Mouse (Mus musculus) spleen, embryonic (tissue): Measurements from ENCODE around the gene Timeless.

Source experiments
- CTCF ChIA-PET: fragments of 350-600 bp; sonication (Branson Sonifier 250); formaldehyde crosslinking; loops from one replicate; lab custom pipeline; 2022; lab: Charles Lee

The Timeless gene

GRCm38 (mm10) chr10:128283604-128284579 is 52.0 kb downstream of the Timeless start:
- CTCF ChIA-PET, result interaction anchor here (0.9 to 1.1 kb wide), 3 partner anchors 26 to 70 kb away, joined by 3 to 4 read pairs (median 3); no protein-coding TSS in a partner anchor

DNA sequence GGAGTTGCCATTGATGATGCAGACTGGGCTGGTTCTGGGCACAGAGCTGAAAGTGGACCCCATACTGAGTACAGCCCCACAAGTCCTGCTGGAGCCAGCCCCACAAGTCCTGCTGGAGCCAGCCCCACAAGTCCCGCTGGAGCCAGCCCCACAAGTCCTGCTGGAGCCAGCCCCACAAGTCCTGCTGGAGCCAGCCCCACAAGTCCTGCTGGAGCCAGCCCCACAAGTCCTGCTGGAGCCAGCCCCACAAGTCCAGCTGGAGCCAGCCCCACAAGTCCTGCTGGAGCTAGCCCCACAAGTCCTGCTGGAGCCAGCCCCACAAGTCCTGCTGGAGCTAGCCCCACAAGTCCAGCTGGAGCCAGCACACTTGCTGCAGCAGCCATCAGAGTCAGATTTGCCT is 58.7 kb downstream of the Timeless start:
- CTCF ChIA-PET, result interaction anchor here (0.5 kb wide), 1 partner anchor 215 kb away, joined by 3 read pairs; no protein-coding TSS in a partner anchor

GRCm38 (mm10) chr10:128296370-128297090 is 64.7 kb downstream of the Timeless start:
- CTCF ChIA-PET, result no interaction called here

DNA sequence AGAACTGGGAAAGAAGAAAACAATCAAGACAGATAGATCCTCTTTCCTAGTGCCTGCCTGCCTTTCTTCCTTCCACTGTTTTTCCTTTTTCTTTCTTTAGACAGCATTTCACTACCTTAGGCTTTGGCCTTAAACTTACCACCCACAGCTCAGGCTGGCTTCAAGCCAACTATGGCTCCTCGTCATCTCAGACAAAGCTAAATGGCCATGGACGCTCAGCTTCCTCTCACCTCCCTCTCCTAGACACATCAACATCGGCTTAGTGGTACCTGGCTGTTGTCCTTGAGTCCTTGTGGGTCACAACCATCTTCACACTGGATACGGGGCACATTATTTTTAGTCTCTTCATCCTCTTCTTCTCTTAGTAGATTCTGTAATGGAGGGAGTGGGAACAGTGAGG is 65.4 kb downstream of the Timeless start:
- CTCF ChIA-PET, result no interaction called here

GRCm38 (mm10) chr10:128297622-128298021 is 65.8 kb downstream of the Timeless start:
- CTCF ChIA-PET, result no interaction called here

- CTCF ChIA-PET, result interaction anchor here (0.6 kb wide), 1 partner anchor 157 kb away, joined by 3 read pairs; no protein-coding TSS in a partner anchor
These were observed 66.4 kb downstream of the Timeless start for GRCm38 (mm10) chr10:128298243-128298642.

GRCm38 (mm10) chr10:128298702-128299171 is 66.9 kb downstream of the Timeless start, which contains the start of gene Il23a:
TSS of gene Il23a (minus strand) at chr10:128298752.
- CTCF ChIA-PET, result interaction anchor here (0.6 kb wide), 2 partner anchors 72 to 157 kb away, joined by 3 read pairs; no protein-coding TSS in a partner anchor

- CTCF ChIA-PET, result interaction anchor here (0.6 kb wide), 1 partner anchor 329 kb away, joined by 3 read pairs; no protein-coding TSS in a partner anchor
These were observed 70.5 kb downstream of the Timeless start for GRCm38 (mm10) chr10:128302357-128302756.
